Mouse (Mus musculus) brain, adult 10 weeks (tissue): Measurements from ENCODE around the gene Olfr1287. TPM values are rescaled to one million over a fixed set of nuclear protein-coding genes. Genes with fewer than 3 reads are reported as not detected.

Source experiments
- polyA plus RNA-seq: library from polyadenylated mRNA; stranded (reverse); fragments of 350-450 nt; fragmentation: Illumina TruSeq; extraction: RNeasy Lipid Tissue Mini Kit (QIAGEN cat#74804); gene quantifications from one replicate; pipeline ENCODE4 v1.2.3, GENCODE M21; 2015; ENCODE audit warnings: low read depth, low replicate concordance

Olfr1287 gene
- polyA plus RNA-seq, result not detected

DNA sequence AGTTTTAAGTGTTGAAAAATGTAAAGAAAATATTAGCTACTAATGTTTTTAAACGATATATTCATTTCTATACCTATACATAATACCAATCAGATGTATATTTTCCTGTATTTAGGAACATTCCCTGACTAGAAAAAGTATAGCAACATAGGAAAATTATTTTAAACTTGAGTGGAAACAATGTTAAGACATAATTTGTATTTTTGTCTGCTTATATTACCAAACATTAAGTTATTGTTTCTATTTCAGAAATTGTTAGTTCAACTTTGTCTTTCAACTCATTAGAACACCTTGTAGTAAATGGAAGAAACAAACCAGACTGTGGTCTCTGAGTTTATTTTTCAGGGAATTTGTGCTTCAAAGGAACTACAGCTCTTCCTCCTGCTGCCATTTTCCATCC lies at the start of gene Olfr1287:
Gene Olfr1287, plus strand, starts transcription at position 301 of the 400 bp plus-strand sequence.

GRCm38 (mm10) chr2:111422931-111423330 lies 26.0 kb upstream of the Olfr1287 start, which contains the start of gene Olfr1286:
Gene Olfr1286 (minus strand): TSS chr2:111423115.

GRCm38 (mm10) chr2:111473801-111474200 lies 24.9 kb downstream of the Olfr1287 start, which contains the start of gene Olfr1288:
Gene Olfr1288 (plus strand): TSS chr2:111474101.

GRCm38 (mm10) chr2:111480519-111480918 lies 31.6 kb downstream of the Olfr1287 start, which contains the start of gene Olfr1289:
Gene Olfr1289 (plus strand): TSS chr2:111480819.

GRCm38 (mm10) chr2:111493729-111494128 lies 44.8 kb downstream of the Olfr1287 start, which contains the start of gene Olfr1290:
Gene Olfr1290 (minus strand): TSS chr2:111493829.

DNA sequence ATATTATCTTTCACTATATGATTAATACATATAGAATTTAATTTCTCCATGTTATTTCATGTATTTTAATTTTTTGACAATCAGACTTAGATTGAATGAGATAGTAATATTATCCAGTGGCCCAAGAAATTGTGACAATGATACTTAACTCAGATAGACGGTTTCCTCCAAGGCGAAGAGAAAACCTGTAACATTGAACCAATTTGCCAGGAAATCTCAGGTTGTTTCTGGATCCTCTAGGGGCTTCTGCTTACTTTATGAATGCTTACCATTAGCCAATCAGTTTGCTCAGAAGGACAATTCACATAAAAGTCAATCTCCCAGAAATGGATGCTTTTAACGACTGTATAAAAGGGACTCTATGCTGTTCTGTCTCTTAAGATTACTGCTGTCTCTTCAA lies 47.9 kb downstream of the Olfr1287 start, which contains the start of gene Olfr1291-ps1:
Gene Olfr1291-ps1, plus strand, starts transcription at position 301 of the 400 bp plus-strand sequence.

Other genes starting within 250 kb of the Olfr1287 start
- gene 4930430A15Rik, start 219.5 kb upstream of the Olfr1287 start, polyA plus RNA-seq, result not detected
- not detected for gene Olfr1275, start 213.9 kb upstream of the Olfr1287 start, polyA plus RNA-seq
- gene Olfr1276, start 194.6 kb upstream of the Olfr1287 start, polyA plus RNA-seq, result not detected
- gene Olfr1277, start 175.0 kb upstream of the Olfr1287 start, polyA plus RNA-seq, result not detected
- not detected for gene Olfr1278, start 159.0 kb upstream of the Olfr1287 start, polyA plus RNA-seq
- gene Olfr1279, start 148.5 kb upstream of the Olfr1287 start, polyA plus RNA-seq, result not detected
- gene Olfr1280, start 135.1 kb upstream of the Olfr1287 start, polyA plus RNA-seq, result not detected
- gene Olfr1281, start 122.6 kb upstream of the Olfr1287 start, polyA plus RNA-seq, result not detected
- not detected for gene Olfr1282, start 113.1 kb upstream of the Olfr1287 start, polyA plus RNA-seq
- not detected for gene Olfr1283, start 82.4 kb upstream of the Olfr1287 start, polyA plus RNA-seq
- not detected for gene Olfr1284, start 73.6 kb upstream of the Olfr1287 start, polyA plus RNA-seq
- gene Olfr1286, start 26.0 kb upstream of the Olfr1287 start, polyA plus RNA-seq, result not detected
- gene Olfr1288, start 25.0 kb downstream of the Olfr1287 start, polyA plus RNA-seq, result not detected
- gene Olfr1289, start 31.7 kb downstream of the Olfr1287 start, polyA plus RNA-seq, result not detected
- not detected for gene Olfr1290, start 44.7 kb downstream of the Olfr1287 start, polyA plus RNA-seq
- gene Olfr1291-ps1, start 48.0 kb downstream of the Olfr1287 start, polyA plus RNA-seq, result not detected
- not detected for gene Olfr1293-ps, start 76.1 kb downstream of the Olfr1287 start, polyA plus RNA-seq
- gene Olfr1294, start 91.1 kb downstream of the Olfr1287 start, polyA plus RNA-seq, result not detected
- gene Olfr1295, start 120.5 kb downstream of the Olfr1287 start, polyA plus RNA-seq, result not detected
- not detected for gene Olfr1297, start 177.4 kb downstream of the Olfr1287 start, polyA plus RNA-seq
- not detected for gene Olfr1298, start 200.1 kb downstream of the Olfr1287 start, polyA plus RNA-seq
- gene Olfr1299, start 212.3 kb downstream of the Olfr1287 start, polyA plus RNA-seq, result not detected